Mouse (Mus musculus) T-cell, adult 2 months (primary cell): Measurements from ENCODE around the gene Ccdc81.
A peak's percentile ranks its signal among the peaks of the same experiment; 100 is the strongest.

ENCODE experiments used
- DNase-seq: peaks from one replicate; pipeline ENCODE4 v3.0.0; 2022; ENCODE audit warnings: low spot score

Ccdc81 gene

GRCm38 (mm10) chr7:89864769-89865168, 38.7 kb downstream of the Ccdc81 start:
- no peak for DNase-seq

- no peak for DNase-seq
Measured at GRCm38 (mm10) chr7:89856440-89857217, 46.8 kb downstream of the Ccdc81 start.

DNA sequence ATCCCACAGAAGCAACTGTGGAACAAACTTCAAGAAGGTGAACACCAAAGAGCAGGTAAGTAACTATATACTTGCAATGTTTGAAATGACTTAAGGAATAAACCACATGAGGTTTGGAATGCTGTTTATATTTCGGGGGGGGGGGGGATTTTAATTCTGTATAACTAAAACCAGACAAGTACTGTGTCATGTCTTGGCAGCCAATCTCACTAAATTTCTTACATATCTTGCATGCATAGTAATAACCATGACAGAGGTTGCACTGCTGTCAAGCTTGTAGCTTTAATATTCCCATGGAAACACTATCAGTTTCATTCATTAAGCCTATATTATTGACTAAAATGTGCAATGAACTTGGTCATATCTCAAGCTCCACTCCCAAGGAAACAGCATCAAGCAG, 48.2 kb downstream of the Ccdc81 start:
- DNase-seq: no peak

DNA sequence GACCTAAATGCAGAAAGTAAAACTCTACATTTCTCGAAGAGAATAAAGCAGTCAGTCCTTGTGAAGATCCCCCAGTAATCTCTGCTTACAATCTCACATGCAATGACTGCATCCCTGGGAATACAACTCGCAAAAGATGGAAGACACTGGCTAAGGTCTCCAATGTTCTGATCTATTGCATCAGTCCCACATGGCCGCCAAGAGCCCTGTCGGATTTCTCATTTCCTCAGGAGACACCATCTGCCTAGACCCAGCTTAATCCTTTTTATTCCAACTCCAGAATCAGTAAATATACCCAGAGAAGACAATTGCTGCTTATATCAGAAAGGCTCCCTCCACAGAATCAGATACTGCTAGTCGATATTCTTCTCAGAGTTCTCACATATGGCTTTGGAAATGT, 50.3 kb downstream of the Ccdc81 start:
- no peak for DNase-seq

DNA sequence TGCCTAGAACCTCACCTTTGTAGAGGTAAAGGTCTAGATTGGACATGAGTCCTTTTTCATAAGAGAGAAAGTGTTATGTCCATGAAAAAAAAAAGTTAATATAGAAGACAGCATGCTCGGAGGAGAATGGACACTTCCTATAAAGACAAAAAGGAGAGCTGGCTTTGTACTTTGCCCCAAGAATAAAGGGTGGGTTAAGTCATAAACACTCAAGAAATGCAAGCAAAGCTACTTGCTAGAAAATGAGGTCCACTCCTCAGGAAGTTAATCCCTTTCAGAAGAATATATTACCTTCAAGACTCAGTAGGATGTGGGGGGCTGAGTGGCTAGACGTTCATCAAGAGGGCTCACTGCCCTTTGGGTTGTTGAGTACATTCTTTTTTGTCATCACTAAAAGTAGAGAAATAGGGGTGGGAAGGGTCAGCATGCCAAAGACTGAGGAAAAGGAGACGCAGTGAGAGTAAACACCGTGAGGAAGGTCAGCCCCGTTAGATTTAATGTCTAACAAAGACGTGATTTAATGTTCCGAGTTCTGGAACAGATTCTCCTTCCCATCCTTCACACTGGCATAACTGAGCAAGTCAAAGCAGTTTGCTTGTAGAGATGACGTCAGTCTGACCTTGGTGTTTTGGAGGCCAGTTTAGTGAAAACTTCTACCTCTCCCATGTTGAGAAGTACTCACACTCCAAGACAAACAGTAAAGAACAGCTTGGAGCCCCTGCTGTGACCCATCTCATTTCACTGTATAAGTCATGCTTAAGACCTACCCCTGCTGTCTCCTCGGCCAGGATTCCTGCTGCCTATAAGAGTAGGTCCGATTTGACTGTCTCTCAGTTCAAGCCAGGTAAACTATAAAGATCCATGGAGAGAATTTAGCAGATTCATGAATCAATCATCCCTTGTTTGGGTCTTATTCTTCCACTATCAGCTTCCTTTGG, 51.0 kb downstream of the Ccdc81 start:
- no peak for DNase-seq

DNA sequence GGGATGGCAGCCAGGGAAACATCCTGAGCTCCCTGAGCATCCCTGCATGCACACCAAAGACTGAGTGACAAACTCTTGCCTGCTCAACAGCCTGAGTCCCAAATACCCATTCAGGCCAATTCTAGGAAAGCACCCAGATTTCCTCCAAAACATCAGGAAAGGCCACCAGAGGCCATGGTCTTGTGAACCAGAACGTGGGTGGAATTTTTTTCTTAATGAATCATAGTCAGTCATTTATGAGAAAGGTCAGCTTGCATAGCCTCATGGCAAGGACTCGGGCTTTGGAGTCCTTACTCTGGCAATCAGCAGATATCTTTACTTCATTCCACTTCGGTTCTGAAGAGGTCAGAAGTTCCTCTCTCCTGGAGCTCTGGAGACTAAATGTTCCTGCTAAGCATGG, 52.9 kb downstream of the Ccdc81 start:
- no peak for DNase-seq

- no peak for DNase-seq
Measured at GRCm38 (mm10) chr7:89845669-89846068, 57.8 kb downstream of the Ccdc81 start.

DNA sequence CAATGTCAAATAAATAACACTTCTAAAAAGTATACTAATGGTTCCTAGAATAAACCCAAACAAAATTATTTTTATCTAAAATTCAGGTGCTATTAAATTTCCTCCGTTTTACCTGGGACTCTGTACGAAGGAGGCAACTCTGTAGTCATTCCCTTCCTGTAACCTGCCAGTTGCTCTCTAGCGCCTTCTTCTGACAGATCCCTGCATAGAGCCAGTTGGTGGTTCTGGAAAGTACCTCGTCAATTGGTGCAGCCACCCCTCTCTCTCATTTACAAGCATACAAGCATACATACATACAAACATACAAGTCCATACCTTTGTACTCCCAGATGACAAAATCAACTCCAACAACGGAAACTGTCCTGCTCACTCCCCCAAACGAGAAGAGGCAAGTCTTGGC, 59.9 kb downstream of the Ccdc81 start:
- peak; percentile 2 for DNase-seq

- DNase-seq: no peak
Measured at GRCm38 (mm10) chr7:89843121-89843520, 60.3 kb downstream of the Ccdc81 start.

GRCm38 (mm10) chr7:89842404-89842715, 61.1 kb downstream of the Ccdc81 start:
- DNase-seq: no peak

GRCm38 (mm10) chr7:89841670-89842403, 61.6 kb downstream of the Ccdc81 start:
- peak; percentile 20 for DNase-seq

DNA sequence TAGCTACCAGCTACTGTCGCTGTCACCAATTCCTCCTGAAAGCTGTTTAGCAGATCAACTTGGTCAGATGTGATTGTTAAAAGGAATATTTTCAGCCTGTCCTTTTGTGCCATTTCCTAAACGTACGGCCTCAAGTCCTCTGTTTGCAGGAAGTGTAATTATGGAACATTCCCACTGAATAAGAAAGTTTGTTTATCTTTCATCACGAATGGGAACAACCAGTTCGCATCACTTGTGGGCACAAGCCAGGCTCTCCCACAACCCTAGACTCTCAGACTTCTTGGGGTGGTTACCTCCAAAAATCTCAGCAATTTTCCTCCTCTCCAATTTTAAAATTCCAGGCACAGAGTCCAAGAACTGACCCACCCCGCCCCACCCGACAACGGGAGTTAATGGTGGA, 63.7 kb downstream of the Ccdc81 start:
- DNase-seq: no peak

- DNase-seq: no peak
Measured at GRCm38 (mm10) chr7:89837841-89838240, 65.6 kb downstream of the Ccdc81 start.

DNA sequence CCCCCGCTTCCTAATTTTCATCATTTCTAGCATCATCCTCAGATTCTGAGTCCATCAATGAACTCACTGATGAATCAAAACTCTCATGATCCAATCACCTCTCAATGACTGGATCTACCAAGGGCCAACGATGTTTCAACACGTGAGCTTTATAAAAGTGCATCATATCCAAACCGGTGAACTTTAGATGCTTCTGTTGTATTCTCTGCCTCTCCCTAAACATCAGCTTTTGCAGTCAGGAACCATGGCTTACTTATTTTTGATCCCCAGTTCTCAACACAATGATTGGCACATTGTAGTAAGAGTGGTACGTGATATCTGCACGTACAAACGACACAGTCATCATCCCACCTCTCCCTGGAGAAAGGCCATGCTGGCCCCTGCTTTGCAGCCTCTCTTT, 66.8 kb downstream of the Ccdc81 start:
- DNase-seq: no peak

DNA sequence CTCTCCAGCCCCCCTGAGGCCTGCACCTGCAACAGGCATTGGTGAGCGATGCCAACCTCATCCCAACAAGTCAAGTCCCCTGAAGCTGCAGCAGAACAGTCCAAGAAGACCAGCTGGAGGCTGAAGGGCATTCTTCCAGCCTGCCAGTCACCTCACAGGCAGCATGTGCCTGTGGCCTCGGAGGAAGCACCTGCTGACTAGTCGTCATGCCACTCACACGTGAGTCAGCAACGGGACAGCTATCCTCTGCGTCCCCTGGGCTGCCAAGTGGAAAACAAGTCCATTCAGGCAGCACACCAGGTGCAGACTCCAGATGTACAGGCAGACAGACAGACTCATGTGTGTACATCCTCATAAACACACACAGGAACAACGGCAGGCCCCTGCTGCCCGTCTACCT, 67.9 kb downstream of the Ccdc81 start:
- DNase-seq: no peak

DNA sequence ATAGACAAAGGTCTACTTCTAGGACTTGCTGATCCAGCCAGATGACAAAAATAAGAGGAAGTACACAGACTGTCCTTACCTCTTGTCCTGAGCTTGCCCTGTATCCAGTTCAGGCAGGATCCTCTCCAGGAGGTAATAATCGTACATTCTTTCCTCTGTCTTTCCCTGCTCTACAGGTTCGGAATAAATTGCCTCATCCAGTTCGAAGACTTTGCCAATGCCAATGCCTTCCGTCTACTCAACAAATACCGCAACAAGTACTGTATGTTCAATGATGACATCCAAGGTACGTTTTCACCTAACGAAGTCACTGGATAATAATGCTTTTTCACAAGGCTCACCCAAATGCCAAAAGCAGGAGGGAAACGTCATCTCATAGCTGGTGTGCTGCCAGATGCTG, 69.9 kb downstream of the Ccdc81 start:
- DNase-seq: no peak

GRCm38 (mm10) chr7:89829201-89829600, 74.2 kb downstream of the Ccdc81 start:
- no peak for DNase-seq

DNA sequence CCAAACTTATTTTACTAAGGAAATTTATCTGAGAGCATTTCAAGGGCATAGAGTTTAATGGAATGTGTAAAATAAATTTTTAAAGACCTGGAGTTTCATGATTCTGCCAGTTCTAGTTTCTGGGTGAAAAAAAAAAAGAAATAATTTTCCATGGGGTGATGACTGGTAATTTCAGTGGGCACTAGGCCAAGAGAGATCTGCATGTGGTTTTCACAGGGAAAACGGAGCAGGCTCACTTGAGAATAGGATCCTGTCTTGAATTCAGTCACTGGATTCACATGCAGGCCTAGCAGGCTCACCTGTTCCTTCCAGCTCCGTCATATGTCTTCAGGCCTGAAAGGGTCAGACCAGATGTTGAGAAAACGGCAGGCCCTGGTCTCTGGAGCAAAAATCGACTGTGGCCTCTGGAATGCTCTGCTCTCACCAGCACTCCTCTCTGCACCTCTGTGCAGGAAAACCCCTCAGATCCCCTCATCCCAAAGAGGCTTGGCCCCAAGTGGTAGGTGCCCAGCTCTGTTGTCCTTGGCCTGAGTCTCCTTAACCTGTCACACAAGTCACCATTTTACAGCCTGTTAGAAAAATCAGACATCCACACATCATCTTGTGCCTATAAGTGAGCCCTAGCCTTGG, 74.9 kb downstream of the Ccdc81 start:
- DNase-seq: no peak
